Mouse (Mus musculus) liver, embryonic 13.5 days (tissue): ENCODE data around the gene Nfia. TPM values are rescaled to one million over a fixed set of nuclear protein-coding genes. Genes with fewer than 3 reads are reported as not detected.
A peak's percentile ranks its signal among the peaks of the same experiment; 100 is the strongest.

ENCODE experiments used
- ATAC-seq: fragments of 200-750 bp; cut with Nextera tagmentation; 2 replicates; pipeline ENCODE4 v1.8.0; 2017; ENCODE audit warnings: low read depth, mild to moderate bottlenecking, moderate number of reproducible peaks, moderate library complexity
- DNase-seq: peaks from one replicate; pipeline ENCODE4 v3.0.0; 2022
- H3K27ac ChIP-seq: fragments of 300-500 bp; sonication (generic); 2 replicates; pipeline ENCODE4 v1.5.1; 2015; ENCODE audit warnings: moderate library complexity, mild to moderate bottlenecking, inconsistent platforms
- H3K27me3 ChIP-seq: fragments of 300-500 bp; sonication (generic); 2 replicates; pipeline ENCODE4 v1.6.1; 2015; ENCODE audit warnings: mild to moderate bottlenecking, inconsistent platforms
- H3K36me3 ChIP-seq: fragments of 300-500 bp; sonication (generic); 2 replicates; pipeline ENCODE4 v1.6.1; 2015; ENCODE audit warnings: mild to moderate bottlenecking, inconsistent platforms
- H3K4me1 ChIP-seq: fragments of 300-500 bp; sonication (generic); replicated peaks from 2 replicates; pipeline ENCODE4 v1.6.1; 2015; ENCODE audit warnings: inconsistent platforms
- H3K4me2 ChIP-seq: fragments of 300-500 bp; sonication (generic); 2 replicates; pipeline ENCODE4 v1.6.1; 2015; ENCODE audit warnings: inconsistent platforms, mild to moderate bottlenecking, moderate library complexity
- H3K4me3 ChIP-seq: fragments of 300-500 bp; sonication (generic); replicated peaks from 2 replicates; pipeline ENCODE4 v1.5.1; 2015; ENCODE audit warnings: mild to moderate bottlenecking, inconsistent platforms
- H3K9ac ChIP-seq: fragments of 300-500 bp; sonication (generic); 2 replicates; pipeline ENCODE4 v1.6.1; 2015; ENCODE audit warnings: mild to moderate bottlenecking, inconsistent platforms
- H3K9me3 ChIP-seq: fragments of 300-500 bp; sonication (generic); replicated peaks from 2 replicates; pipeline ENCODE4 v1.6.1; 2016; ENCODE audit warnings: inconsistent platforms
- WGBS: fragments of 180-500 bp; shearing (Covaris S2); methylation state at CpG from one replicate; pipeline ENCODE4 v1.1.7; 2015; ENCODE audit not compliant: insufficient replicate concordance; 5-methylcytosine and 5-hydroxymethylcytosine counted together
- polyA plus RNA-seq: library from polyadenylated mRNA; unstranded; fragments of >200 nt; fragmentation: Nextera tagmentation; extraction: Ambion mirVana; gene quantifications from 2 replicates; pipeline ENCODE4 v1.2.1, GENCODE M21; 2015

The Nfia gene
- polyA plus RNA-seq, 1 experiment from 2014 or later, result 3.0 TPM

DNA sequence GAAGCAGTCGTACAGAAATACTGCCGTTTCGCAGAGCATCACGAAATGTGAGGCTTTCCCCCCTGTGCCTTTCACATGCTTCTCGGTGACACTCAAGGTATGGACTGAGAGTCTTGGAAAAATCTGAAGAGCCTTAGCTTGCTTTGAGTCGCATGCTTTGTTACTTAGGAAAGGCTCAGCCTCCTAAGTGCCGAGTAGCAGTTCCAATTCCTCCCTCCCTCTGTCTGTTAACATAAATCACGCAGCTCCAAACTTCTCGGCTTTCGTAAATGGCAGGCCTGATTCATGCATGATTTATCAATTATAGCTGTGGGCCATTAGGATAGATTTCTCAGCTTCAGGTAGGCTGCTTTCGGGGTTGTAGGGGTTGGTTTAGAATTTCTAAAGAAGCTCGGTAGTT, 284.7 kb downstream of the Nfia start:
- WGBS, result 77% methylated on average over 12 of the region's 12 CpGs

GRCm38 (mm10) chr4:98057721-98058120, 285.2 kb downstream of the Nfia start:
- Histone ChIP-seq H3K9me3 (no peaks in the 10 kb centered on the region), H3K36me3 (no peaks in the 10 kb centered on the region), H3K4me2 (no peak overlapping the region), H3K27ac (no peak overlapping the region), H3K9ac (no peak overlapping the region), H3K27me3 (no peaks in the 10 kb centered on the region), H3K4me3 (no peak overlapping the region), H3K4me1 (no peaks in the 10 kb centered on the region)
- ATAC-seq, result no peak
- 56% methylated on average over 4 of the region's 4 CpGs for WGBS
- no peak for DNase-seq

More for the DNA sequence above, 284.7 kb downstream of the Nfia start:
- Histone ChIP-seq H3K4me1 (no peaks in the 10 kb centered on the region), H3K27me3 (no peaks in the 10 kb centered on the region), H3K9me3 (no peaks in the 10 kb centered on the region), H3K4me3 (no peak overlapping the region), H3K27ac (no peak overlapping the region), H3K9ac (no peak overlapping the region), H3K36me3 (no peaks in the 10 kb centered on the region), H3K4me2 (no peak overlapping the region)
- ATAC-seq (no peak), DNase-seq (no peak)

GRCm38 (mm10) chr4:98058182-98058581, 285.6 kb downstream of the Nfia start:
- H3K9me3 ChIP-seq, result no peaks in the 10 kb centered on the region
- ATAC-seq, result no peak
- H3K4me3 ChIP-seq, result no peak overlapping the region
- H3K4me2 ChIP-seq, result no peak overlapping the region
- no peak overlapping the region for H3K9ac ChIP-seq
- no peak overlapping the region for H3K27ac ChIP-seq
- H3K36me3 ChIP-seq, result no peaks in the 10 kb centered on the region
- no peaks in the 10 kb centered on the region for H3K27me3 ChIP-seq
- no peaks in the 10 kb centered on the region for H3K4me1 ChIP-seq
- DNase-seq, result no peak

DNA sequence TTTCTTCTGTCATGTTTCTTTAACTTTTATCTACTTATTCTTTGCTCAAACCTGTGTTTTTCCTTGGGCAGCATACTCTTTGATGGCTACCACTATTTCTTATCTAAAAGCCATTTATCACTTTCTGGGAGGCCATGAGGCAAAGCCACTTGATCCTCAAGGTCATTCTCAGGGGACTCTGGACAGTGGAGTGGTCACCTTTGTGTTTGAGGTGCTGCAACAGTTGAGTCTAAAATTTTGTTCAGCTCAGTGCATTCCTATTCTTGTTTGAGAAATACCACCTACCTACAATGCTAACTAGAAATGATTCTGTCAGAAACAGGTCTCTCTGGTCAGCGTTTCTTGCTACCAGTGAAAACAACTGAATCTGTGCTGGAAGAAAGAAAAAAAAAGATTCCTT, 288.1 kb downstream of the Nfia start:
- ATAC-seq, result no peak
- Histone ChIP-seq H3K4me3 (no peak overlapping the region), H3K9ac (no peak overlapping the region), H3K27me3 (no peaks in the 10 kb centered on the region), H3K4me2 (no peak overlapping the region), H3K9me3 (no peaks in the 10 kb centered on the region), H3K4me1 (no peaks in the 10 kb centered on the region), H3K36me3 (no peaks in the 10 kb centered on the region), H3K27ac (no peak overlapping the region)
- DNase-seq, result no peak
- 32% methylated on average over 1 of the region's 1 CpGs for WGBS

- H3K27me3 ChIP-seq, result no peaks in the 10 kb centered on the region
- no peak overlapping the region for H3K4me3 ChIP-seq
- no peak overlapping the region for H3K4me2 ChIP-seq
- no peak overlapping the region for H3K27ac ChIP-seq
- ATAC-seq (no peak), DNase-seq (no peak)
- 50% methylated on average over 1 of the region's 1 CpGs for WGBS
- H3K4me1 ChIP-seq, result no peaks in the 10 kb centered on the region
- no peaks in the 10 kb centered on the region for H3K9me3 ChIP-seq
- no peak overlapping the region for H3K9ac ChIP-seq
- no peaks in the 10 kb centered on the region for H3K36me3 ChIP-seq
Measured at GRCm38 (mm10) chr4:98061086-98061485, 288.6 kb downstream of the Nfia start.

DNA sequence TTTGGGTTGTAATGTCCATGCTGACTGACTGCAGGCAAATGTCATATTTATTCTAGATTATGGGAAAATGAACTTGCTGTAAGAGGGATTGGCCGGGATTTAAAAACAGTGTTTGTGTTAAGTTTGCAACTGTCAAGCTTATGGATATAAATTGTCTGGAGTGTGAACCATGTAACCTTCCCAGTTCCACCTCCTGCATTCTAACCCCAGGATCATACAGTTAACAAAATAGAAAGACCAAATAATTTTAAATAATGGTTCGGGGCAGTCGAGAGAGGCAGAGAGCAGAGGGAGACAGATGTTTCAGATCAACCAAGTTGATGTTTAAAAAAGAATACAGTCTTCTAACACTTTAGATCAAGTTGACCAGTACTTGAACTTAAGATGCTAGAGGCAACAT, 290.7 kb downstream of the Nfia start:
- no peak for ATAC-seq
- no peaks in the 10 kb centered on the region for H3K4me1 ChIP-seq
- no peak for DNase-seq
- WGBS, result 76% methylated on average over 3 of the region's 3 CpGs
- no peaks in the 10 kb centered on the region for H3K27me3 ChIP-seq
- H3K4me2 ChIP-seq, result no peak overlapping the region
- no peak overlapping the region for H3K9ac ChIP-seq
- no peaks in the 10 kb centered on the region for H3K9me3 ChIP-seq
- H3K4me3 ChIP-seq, result no peak overlapping the region
- no peaks in the 10 kb centered on the region for H3K36me3 ChIP-seq
- no peak overlapping the region for H3K27ac ChIP-seq

DNA sequence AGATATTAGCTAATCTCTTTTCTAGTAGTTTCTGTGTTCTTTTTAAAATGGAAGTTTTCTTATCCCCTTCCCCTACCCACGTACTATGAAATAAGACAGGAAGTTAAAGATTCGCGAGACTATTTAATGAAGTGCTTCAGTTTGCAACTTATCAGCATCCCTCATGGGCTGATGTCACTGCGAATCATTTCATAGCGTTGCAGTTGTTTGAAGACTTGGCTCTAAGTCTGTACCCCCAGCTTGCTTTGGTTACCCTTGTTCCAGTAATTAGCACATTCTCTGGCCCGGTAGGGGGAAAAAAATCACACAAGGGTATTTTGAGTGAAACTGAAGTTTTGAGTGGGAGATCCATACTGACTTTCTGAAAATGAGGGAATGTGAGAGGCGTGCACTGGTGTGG, 303.6 kb downstream of the Nfia start:
- H3K4me2 ChIP-seq, result no peak overlapping the region
- H3K36me3 ChIP-seq, result no peaks in the 10 kb centered on the region
- no peaks in the 10 kb centered on the region for H3K9me3 ChIP-seq
- no peaks in the 10 kb centered on the region for H3K4me1 ChIP-seq
- no peak overlapping the region for H3K9ac ChIP-seq
- ATAC-seq (no peak), DNase-seq (no peak)
- H3K27ac ChIP-seq, result no peak overlapping the region
- no peaks in the 10 kb centered on the region for H3K27me3 ChIP-seq
- WGBS, result 68% methylated on average over 7 of the region's 7 CpGs
- H3K4me3 ChIP-seq, result no peak overlapping the region

GRCm38 (mm10) chr4:98076624-98077023, 304.1 kb downstream of the Nfia start:
- H3K9me3 ChIP-seq, result no peaks in the 10 kb centered on the region
- H3K27ac ChIP-seq, result no peak overlapping the region
- no peaks in the 10 kb centered on the region for H3K4me1 ChIP-seq
- H3K9ac ChIP-seq, result no peak overlapping the region
- 43% methylated on average over 7 of the region's 7 CpGs for WGBS
- ATAC-seq (no peak), DNase-seq (no peak)
- no peak overlapping the region for H3K4me3 ChIP-seq
- H3K4me2 ChIP-seq, result no peak overlapping the region
- H3K27me3 ChIP-seq, result no peaks in the 10 kb centered on the region
- H3K36me3 ChIP-seq, result no peaks in the 10 kb centered on the region

DNA sequence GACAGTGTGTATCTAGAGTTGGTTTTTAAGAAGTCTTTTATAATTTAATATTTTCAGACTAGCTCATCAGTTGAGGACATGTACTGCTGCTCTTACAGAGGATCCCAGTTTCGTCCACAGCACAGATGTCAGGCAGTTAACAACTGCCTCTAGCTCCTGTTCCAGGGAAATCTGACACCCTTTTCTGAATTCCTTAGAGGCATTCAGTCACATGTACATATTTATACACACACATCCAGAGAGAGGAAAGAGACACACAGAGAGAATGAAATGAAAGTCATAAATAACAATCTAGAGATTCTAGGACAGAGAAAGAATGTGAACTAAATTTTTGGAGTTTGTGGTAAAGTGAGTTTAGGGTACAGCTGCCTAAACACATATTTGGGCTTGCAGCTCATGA, 308.1 kb downstream of the Nfia start:
- no peak for DNase-seq
- Histone ChIP-seq H3K9me3 (no peaks in the 10 kb centered on the region), H3K36me3 (no peaks in the 10 kb centered on the region), H3K27ac (no peak overlapping the region), H3K4me1 (no peaks in the 10 kb centered on the region), H3K27me3 (no peaks in the 10 kb centered on the region), H3K4me2 (no peak overlapping the region), H3K9ac (no peak overlapping the region), H3K4me3 (no peak overlapping the region)
- 57% methylated on average over 1 of the region's 1 CpGs for WGBS
- no peak for ATAC-seq

DNA sequence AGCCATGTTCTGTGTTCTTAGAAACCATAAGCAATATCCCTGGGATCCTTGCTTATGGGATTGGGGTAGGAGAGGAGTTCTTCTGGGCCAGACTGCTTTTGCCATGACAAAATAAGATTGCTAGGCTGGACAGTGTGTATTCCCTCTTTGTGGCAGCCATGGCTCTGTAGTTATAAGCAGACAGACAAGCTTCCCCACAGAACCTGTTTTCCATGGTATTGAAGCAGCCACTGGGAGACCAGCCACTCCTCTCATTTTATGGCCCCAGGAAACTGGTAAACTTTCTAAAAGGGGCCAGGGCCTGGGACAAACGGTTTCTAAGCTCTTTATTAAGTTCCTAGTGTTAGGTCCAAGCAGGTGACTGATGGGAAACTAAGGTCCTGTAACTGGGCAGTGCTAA, 309.4 kb downstream of the Nfia start:
- no peak overlapping the region for H3K4me2 ChIP-seq
- H3K9ac ChIP-seq, result no peak overlapping the region
- H3K4me3 ChIP-seq, result no peak overlapping the region
- H3K27ac ChIP-seq, result no peak overlapping the region
- WGBS, result 37% methylated on average over 1 of the region's 1 CpGs
- H3K4me1 ChIP-seq, result no peaks in the 10 kb centered on the region
- DNase-seq, result no peak
- no peak for ATAC-seq
- no peaks in the 10 kb centered on the region for H3K36me3 ChIP-seq
- no peaks in the 10 kb centered on the region for H3K27me3 ChIP-seq
- no peaks in the 10 kb centered on the region for H3K9me3 ChIP-seq

DNA sequence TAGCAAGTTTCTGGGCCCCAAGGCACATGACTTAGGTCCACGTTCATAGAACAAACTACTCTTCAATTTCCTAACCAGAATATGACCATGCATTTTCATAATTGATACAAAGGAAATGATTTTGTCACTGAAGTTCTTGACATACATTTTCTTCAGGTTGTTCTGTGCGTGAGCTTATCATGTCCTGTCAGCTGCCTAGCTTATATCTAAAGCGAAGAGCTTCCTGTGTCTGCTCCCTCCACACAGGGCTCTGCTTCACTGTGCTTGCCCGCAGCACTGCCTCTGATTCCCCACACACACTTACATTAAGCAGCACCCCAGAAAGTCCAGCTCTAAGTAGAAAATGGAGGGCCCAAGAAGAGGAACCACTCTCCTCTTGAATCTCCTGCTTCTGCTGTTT, 310.0 kb downstream of the Nfia start:
- Histone ChIP-seq H3K4me1 (no peaks in the 10 kb centered on the region), H3K9ac (no peak overlapping the region), H3K9me3 (no peaks in the 10 kb centered on the region), H3K36me3 (no peaks in the 10 kb centered on the region), H3K4me3 (no peak overlapping the region), H3K4me2 (no peak overlapping the region), H3K27ac (no peak overlapping the region), H3K27me3 (no peaks in the 10 kb centered on the region)
- ATAC-seq (0 out of 2 replicates have a peak, but pooled peaks have one; percentile 41), DNase-seq (no peak)
- 21% methylated on average over 4 of the region's 4 CpGs for WGBS

DNA sequence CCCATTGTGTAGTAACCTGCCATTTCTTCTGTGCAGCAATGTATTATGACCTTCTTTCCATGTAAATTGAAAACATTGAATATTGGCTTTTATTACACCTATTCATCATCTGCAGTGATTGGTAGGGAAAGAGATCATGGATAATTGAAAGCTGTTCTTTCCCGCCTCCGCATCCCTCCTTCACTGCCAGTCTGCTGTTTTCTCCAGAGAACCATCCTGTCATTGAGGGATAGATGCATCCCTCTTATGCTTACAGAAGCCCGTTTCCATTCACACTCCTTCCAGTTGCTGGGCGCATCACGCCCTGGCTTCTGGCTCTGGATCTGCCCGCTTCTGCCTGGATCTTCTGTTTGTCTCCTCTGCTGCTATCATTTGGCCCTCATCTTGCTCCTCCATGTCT, 312.5 kb downstream of the Nfia start:
- H3K27ac ChIP-seq, result no peak overlapping the region
- H3K4me3 ChIP-seq, result no peak overlapping the region
- DNase-seq, result no peak
- WGBS, result 74% methylated on average over 6 of the region's 6 CpGs
- H3K4me1 ChIP-seq, result no peaks in the 10 kb centered on the region
- H3K4me2 ChIP-seq, result no peak overlapping the region
- H3K27me3 ChIP-seq, result no peaks in the 10 kb centered on the region
- no peak for ATAC-seq
- no peak overlapping the region for H3K9ac ChIP-seq
- H3K9me3 ChIP-seq, result no peaks in the 10 kb centered on the region
- no peaks in the 10 kb centered on the region for H3K36me3 ChIP-seq

- Histone ChIP-seq H3K4me1 (peaks cover 8% of the 10 kb centered on the region), H3K9ac (no peak overlapping the region), H3K27me3 (no peaks in the 10 kb centered on the region), H3K4me3 (no peak overlapping the region), H3K27ac (no peak overlapping the region), H3K9me3 (no peaks in the 10 kb centered on the region), H3K4me2 (no peak overlapping the region), H3K36me3 (no peaks in the 10 kb centered on the region)
- ATAC-seq (no peak), DNase-seq (no peak)
- 44% methylated on average over 4 of the region's 4 CpGs for WGBS
Measured at GRCm38 (mm10) chr4:98086976-98087375, 314.4 kb downstream of the Nfia start.
